Mouse (Mus musculus): ENCODE data around the gene Eif3i.

Eif3i gene

DNA sequence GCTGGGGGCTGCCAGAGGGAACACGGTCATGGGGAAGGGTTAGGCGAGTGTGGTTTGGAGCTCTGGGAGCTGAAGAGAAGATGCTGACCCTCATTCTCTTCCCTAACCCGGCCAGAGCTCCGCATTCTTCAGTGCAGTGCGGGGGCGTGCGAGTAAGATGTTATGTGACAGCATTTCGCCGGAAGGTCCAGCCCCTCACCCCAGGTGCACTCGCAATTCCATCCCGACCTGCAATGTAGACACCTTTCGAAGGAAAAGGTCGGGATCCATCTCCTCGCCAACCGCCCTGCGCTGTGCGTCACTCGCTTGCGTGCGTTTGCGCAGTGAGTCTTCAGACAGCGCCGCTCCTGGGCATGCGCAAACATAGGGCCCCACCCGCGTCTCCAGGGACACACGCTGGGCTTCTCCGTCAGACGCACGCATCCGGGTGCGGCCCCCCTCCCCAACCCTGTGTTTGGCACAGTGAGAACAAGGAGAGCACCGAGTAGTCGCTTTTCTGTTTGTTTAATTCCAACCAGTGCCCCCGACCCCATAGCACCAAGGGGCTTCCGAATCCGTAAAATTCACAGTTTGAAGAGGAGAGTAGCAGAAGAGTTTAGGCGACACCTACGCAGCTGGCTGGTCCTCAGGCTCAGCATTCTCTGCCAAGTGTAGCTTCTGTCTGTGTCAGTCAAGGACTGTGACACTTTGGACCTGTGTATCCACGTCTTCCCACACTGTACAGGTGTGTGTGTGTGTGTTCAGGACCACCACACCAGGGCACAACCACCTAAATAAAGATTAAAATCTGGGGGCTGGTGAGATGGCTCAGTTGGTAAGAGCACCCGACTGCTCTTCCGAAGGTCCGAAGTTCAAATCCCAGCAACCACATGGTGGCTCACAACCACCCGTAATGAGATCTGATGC lies 18.6 kb upstream of the Eif3i start, which contains the start of gene Iqcc:
Iqcc (minus strand) TSS at position 314 of the 906 bp plus-strand sequence.
- peak; percentile 94 to 95 for DNase-seq

DNA sequence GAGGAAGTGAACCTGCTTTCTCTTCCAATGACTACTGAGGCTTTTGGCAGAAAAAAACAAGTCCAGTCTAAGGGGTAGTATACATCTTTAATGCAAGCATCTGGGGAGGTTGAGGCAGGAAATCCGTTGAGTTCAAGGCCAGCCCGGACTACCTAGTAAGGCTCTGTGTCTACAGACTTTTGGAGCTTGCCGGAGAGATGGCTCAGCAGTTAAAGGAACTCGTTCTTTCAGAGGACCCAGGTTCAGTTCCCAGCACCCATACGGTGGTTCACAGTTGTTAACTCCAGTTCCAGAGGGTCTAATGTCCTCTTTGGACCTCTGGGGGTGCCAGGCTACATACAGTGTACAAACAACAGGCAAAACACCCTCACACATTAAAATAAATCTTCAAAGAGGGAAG lies 17.6 kb upstream of the Eif3i start:
- no peak for DNase-seq

GRCm38 (mm10) chr4:129617121-129617641 lies 16.7 kb upstream of the Eif3i start:
- no peak for DNase-seq

DNA sequence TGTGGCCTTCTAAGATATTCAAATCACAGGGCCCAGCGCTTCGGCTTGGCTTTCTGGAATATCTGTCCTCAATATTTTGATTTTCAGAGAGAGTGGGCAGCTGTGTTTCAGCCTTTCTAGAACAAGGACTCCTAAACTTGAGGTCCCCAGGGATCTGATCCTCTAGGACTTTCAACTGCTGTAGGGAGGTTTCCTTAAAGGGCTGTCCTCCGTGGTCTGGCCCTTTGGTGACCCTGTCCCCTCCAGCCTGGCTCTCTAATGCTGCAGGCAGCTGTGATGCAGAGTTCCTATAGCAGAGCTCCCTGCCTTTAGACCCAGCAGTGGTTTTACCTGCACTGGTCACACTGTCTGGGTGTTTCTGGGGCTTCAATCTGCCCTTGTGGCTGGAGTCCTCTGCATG lies 16.2 kb upstream of the Eif3i start:
- DNase-seq, result no peak

GRCm38 (mm10) chr4:129615801-129616290 lies 15.4 kb upstream of the Eif3i start:
- no peak for DNase-seq

DNA sequence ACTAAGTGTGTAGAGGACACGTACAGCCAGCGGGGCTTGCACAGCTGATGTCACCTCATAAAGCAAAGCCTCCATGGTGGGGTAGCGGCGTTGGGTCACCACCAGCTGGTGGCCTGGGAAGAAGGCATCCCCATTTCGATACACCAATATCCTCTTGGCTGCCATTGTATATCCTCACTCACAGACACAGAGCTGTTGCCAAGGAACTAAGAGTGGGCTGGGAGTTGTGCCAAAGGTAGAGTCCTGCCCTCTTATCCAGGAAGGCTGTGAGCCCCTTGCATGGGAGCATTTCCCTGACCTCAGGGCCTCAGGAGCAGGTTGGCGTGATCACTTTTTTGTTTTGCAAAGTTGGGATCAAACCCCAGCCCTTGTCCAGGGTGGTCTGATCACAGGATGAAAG lies 13.6 kb upstream of the Eif3i start, which contains the start of gene Dcdc2b:
Dcdc2b (minus strand) TSS at position 165 of the 400 bp plus-strand sequence.
- no peak for DNase-seq

DNA sequence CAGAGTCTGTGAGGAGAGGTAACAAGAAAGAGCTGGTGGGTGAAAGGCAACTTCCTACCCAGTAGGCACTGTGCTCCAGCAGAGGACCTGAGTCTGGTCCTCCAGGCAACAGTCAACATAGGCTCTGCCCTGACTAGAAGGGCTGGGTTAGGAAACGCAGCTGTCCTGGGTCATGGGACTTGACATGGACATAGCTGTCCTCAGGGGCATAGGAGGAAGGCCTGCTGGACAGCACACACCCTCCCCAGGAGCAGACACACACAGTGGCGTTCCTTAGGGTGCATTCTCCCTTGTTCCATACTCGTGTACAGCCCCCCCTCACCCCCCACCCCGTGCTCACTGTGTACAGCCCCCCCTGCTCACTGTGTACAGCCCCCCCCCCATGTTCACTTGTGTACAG lies 10.0 kb upstream of the Eif3i start:
- no peak for DNase-seq

GRCm38 (mm10) chr4:129610026-129610425 lies 9.6 kb upstream of the Eif3i start:
- no peak for DNase-seq

GRCm38 (mm10) chr4:129609139-129609631 lies 8.7 kb upstream of the Eif3i start:
- no peak for DNase-seq

GRCm38 (mm10) chr4:129608426-129609025 lies 8.1 kb upstream of the Eif3i start:
- DNase-seq, result peak; percentile 74 to 81

- no peak for DNase-seq
Measured at GRCm38 (mm10) chr4:129588865-129589264, 11.6 kb downstream of the Eif3i start.

- peak; percentile 53 to 62 for DNase-seq
Measured at GRCm38 (mm10) chr4:129586943-129587342, 13.5 kb downstream of the Eif3i start.

DNA sequence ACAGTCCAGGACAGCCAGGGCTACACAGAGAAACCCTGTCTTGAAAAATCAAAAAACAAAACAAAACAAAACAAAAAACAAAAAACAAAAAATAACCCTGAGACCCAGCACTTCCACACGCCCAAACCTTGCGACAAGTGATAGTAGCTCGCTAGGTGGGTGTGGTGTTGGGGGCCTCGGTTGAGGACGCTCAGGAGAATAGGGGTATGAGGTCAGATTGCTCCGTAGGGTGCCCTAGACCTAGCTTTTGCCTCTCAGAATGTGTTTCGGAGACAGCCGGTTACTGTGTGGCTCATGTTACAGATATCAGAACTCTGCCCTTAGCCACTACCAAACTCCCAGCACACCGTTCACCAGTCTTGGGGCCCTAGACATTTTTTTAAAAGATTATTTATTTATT lies 14.7 kb downstream of the Eif3i start:
- no peak for DNase-seq

DNA sequence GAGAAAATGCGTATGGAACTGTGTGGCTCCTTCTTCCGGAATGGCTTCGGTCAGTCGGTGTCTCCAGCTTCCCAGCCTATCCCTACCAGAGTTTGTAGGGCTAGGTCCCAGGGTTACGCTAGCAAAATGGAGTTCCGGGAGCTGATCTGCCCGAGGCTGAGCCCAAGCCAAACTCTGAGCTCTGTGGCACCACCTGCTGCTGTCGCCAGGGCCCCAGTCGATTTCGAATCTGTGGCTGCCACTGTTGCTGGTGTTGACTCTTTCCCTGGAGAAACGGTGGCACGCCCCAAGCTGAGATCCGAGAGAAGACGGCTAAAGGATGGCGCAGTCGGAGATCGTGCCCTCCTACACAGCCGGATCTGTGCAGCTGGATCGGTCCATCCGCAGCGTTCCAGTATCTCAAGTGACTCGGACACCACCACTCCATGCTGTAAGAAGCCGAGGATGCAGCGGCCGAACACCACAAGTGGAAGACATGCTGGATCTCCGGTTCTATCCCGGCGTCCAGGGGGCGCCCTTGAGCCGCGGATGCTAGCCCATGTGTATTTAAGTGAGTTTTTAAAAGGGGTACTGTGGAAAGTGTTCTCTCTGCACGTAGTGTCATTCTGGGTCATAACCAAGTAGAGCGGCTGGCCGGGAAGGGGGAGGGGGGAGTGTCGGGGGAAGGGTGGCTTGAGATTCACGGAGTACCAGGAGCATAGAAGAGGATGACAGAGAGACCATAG lies 15.4 kb downstream of the Eif3i start:
- peak; percentile 79 to 92 for DNase-seq

GRCm38 (mm10) chr4:129584370-129584769 lies 16.1 kb downstream of the Eif3i start:
- DNase-seq, result no peak

GRCm38 (mm10) chr4:129582251-129582650 lies 18.2 kb downstream of the Eif3i start:
- no peak for DNase-seq

GRCm38 (mm10) chr4:129580347-129580746 lies 20.1 kb downstream of the Eif3i start:
- no peak for DNase-seq

DNA sequence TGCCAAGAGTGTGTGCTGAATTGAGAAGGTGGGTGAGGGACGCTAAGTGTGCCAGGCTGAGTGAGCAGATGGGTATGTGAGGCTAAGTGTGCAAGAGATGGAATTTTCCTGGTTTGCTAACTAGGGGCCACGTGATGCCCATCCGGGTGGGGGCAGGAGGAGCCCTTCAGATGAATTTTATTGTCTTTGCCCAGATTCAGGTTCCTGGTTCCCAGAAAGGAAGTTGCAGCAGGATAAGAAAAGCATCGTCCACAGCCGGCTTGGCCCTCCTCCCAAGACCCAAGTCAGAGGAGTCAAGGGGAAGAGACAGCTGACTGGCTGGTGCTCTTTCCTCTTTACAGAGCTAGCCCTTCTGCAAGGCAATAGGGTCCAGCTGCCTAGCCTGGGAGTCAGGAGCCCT lies 22.0 kb downstream of the Eif3i start, which contains the start of gene Fam167b:
Fam167b (minus strand) TSS at position 84 of the 400 bp plus-strand sequence.
- DNase-seq, result peak; percentile 69 to 70

GRCm38 (mm10) chr4:129577688-129578087 lies 22.8 kb downstream of the Eif3i start:
- no peak for DNase-seq

GRCm38 (mm10) chr4:129576863-129577491 lies 23.5 kb downstream of the Eif3i start:
- DNase-seq, result peak; percentile 59 to 78

DNA sequence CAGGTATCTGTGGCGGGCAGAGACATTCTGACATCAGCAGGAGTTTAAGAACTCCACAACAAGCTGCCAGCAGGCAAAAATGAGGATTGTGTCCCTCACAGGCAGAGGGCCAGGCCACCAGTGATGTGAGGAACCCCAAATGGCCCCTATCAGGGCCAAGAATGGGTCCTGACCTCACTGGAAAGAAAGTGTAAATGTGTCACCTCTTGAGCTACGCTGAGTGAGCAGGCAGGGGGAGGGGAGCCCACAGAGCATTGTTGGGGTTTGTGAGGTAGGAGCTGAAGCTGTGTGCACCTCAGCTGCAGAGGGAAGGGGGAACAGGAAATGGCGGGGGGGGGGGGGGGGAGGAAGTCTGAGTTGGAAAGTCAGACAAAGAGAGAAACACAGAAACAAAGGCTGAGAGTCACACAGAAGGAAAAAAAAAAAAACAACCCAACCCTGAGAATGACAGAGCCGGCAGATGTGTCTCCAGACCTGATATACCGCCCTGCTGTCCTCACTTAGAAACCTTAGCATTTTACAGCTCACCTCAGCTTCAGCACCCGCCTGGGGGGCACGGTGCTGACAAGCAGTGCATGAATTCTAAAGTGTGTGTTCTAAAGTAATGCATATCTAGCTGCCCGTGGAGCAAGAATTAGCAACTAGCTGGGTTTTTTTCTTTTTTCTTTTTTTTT lies 25.1 kb downstream of the Eif3i start:
- peak in 1 of 2 experiments; percentile 24 for DNase-seq
